Mouse (Mus musculus) olfactory bulb, adult 2 months (tissue): ENCODE results near the gene Gpd2.

Source experiments
- CTCF ChIP-seq: fragments of 200-500 bp; IDR thresholded peaks from 2 replicates; pipeline ENCODE4 v1.5.1; 2012; ENCODE audit warnings: low read depth, mild to moderate bottlenecking, low read length, moderate library complexity; ENCODE audit not compliant: insufficient read depth
- POLR2A ChIP-seq: fragments of 200-500 bp; IDR thresholded peaks from 2 replicates; pipeline ENCODE4 v1.6.1; 2012; ENCODE audit warnings: mild to moderate bottlenecking, low read depth, low read length, moderate library complexity; ENCODE audit not compliant: insufficient read depth

DNA sequence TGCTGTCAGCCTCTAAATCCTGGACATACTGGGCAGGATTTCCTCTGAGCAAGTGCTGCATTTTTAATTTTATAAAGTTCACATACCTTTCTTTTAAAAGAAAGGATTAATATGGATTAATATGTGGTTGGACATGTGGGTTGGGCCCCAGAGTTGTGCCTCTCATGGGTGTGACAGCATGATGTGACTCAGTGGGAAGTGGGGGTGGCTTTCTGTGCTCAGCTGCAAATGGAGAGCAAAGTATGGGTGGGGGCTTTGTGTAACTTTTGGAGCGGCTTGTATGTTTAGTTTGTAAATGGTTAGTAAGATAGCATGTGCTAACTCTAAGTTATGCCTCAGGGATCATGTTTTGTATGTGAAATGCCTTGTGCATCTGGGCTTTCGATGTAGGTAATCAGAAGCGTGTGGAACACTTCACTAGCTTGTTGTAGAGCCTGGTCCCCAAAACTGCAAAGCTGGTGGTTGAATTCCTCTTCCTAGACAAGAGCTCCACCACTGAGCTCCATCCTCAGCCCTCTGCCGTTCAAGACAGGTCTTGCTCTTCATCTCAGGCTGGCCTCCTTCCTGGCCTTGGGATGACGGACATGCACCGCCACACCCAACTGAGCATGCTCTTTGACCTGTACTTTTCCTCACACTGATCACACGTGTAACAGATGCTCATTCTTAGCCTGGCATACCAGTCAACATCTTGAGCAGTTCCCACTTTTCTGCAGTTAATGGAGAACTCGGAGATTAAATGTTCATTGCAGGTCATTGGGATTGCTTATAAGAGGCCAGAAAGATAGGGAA lies 24.0 kb downstream of the Gpd2 start:
- TF ChIP-seq CTCF (no peak), POLR2A (no peak)
